Mouse (Mus musculus): ENCODE results near the gene Kcnc3. TPM values are rescaled to one million over a fixed set of nuclear protein-coding genes. Genes with fewer than 3 reads are reported as not detected.

The Kcnc3 gene
- polyA plus RNA-seq, 1 experiment from 2014 or later = 5.2 TPM

DNA sequence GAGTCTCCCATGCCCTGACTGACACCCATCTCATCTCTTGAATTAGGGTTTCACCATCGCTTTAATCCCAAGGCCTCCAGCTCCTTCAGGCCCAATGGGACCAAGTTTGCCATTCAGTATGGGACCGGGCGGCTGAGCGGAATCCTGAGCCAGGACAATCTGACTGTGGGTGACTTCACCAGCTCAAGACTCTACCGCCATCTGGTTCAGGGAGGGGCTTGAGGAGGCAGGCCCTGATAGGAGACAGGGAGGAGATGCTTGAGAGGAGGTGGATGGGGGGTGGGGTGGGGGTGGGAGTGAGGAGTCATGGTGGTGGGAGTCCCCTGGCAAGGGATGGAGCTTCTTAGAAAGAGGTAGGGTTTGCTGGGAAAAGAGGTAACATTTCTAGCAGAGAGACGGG lies 8.8 kb upstream of the Kcnc3 start:
- no peaks in the 10 kb centered on the region for H3K4me1 ChIP-seq (ENCODE audit: control insufficient read depth, insufficient read depth, low read length)
- no peaks in the 10 kb centered on the region for H3K27me3 ChIP-seq (ENCODE audit: control insufficient read depth, insufficient read depth, low read length)
- DNase-seq (no peak), ATAC-seq (ENCODE audit: low FRiP score, low TSS enrichment) (no peak)
- no peak overlapping the region for H3K4me3 ChIP-seq (replicated peaks; ENCODE audit: low read depth, low read length)
- H3K4me2 ChIP-seq (ENCODE audit: low read length) = no peak overlapping the region
- 80% methylated on average over 6 of the region's 6 CpGs for WGBS
- no peak overlapping the region for H3K9ac ChIP-seq (replicated peaks; ENCODE audit: low read length)
- no peaks in the 10 kb centered on the region for H3K36me3 ChIP-seq (ENCODE audit: control insufficient read depth, insufficient read depth, low read length)
- H3K27ac ChIP-seq (replicated peaks; ENCODE audit: low read depth, low read length) = no peak overlapping the region
- H3K9me3 ChIP-seq (ENCODE audit: control insufficient read depth, low read length) = no peaks in the 10 kb centered on the region

DNA sequence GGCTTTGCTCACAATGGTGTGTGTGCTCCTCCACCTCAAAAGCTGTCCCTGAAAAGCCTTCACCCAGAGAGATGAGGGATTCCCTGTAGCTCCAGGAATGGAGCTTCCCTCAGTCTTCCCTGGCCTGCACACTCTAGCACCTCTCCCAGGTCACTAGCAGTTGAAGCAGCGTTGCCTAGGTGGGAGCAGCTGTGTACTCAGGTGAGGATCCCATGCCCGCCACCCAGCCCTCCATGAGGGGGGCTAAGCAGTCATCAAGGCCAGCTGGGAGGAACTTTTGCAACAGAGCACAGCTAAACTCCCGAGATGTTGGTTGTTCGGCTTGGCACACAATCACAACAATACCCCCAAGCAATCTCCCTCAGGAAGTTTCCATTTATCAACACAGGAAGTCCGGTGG lies 7.8 kb upstream of the Kcnc3 start:
- 87% methylated on average over 5 of the region's 5 CpGs for WGBS
- DNase-seq = no peak
- no peaks in the 10 kb centered on the region for H3K9me3 ChIP-seq (ENCODE audit: control insufficient read depth, low read length)
- H3K4me2 ChIP-seq (ENCODE audit: low read length) = no peak overlapping the region
- H3K9ac ChIP-seq (replicated peaks; ENCODE audit: low read length) = no peak overlapping the region
- H3K27me3 ChIP-seq (ENCODE audit: control insufficient read depth, insufficient read depth, low read length) = peaks cover under 1% of the 10 kb centered on the region; the same call in 1 of the 2 replicates
- H3K4me1 ChIP-seq (ENCODE audit: control insufficient read depth, insufficient read depth, low read length) = peaks cover 6% of the 10 kb centered on the region; the same call in 1 of the 2 replicates
- ATAC-seq (ENCODE audit: low FRiP score, low TSS enrichment) = no peak
- no peak overlapping the region for H3K27ac ChIP-seq (replicated peaks; ENCODE audit: low read depth, low read length)
- no peak overlapping the region for H3K4me3 ChIP-seq (replicated peaks; ENCODE audit: low read depth, low read length)
- no peaks in the 10 kb centered on the region for H3K36me3 ChIP-seq (ENCODE audit: control insufficient read depth, insufficient read depth, low read length)

DNA sequence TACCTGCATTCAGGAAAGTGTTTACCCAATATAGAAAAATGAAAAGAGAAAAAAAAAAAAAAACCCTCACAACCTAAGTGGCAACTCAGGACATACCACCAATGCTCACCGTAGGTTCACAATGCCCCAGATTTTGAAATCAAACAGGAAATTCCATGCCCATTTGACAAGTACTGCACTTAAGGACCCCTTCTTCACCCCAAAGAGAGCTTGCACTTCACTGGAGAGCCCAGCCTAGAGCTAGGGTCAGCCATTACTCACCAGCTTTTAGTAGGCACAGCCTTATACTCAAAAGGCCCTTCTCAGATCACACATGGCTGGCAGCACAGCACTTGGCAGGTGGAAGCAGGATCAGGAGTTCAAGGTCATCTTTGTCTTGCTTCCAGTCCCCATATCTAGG lies 7.3 kb upstream of the Kcnc3 start:
- ATAC-seq (ENCODE audit: low FRiP score, low TSS enrichment) (no peak), DNase-seq (no peak)
- peaks cover 2% of the 10 kb centered on the region; the same call in 1 of the 2 replicates for H3K27me3 ChIP-seq (ENCODE audit: control insufficient read depth, insufficient read depth, low read length)
- H3K4me1 ChIP-seq (ENCODE audit: control insufficient read depth, insufficient read depth, low read length) = peaks cover 11% of the 10 kb centered on the region; the same call in 1 of the 2 replicates
- WGBS = 91% methylated on average over 1 of the region's 1 CpGs
- no peak overlapping the region for H3K27ac ChIP-seq (replicated peaks; ENCODE audit: low read depth, low read length)
- H3K36me3 ChIP-seq (ENCODE audit: control insufficient read depth, insufficient read depth, low read length) = no peaks in the 10 kb centered on the region
- H3K4me2 ChIP-seq (ENCODE audit: low read length) = no peak overlapping the region
- no peak overlapping the region for H3K9ac ChIP-seq (replicated peaks; ENCODE audit: low read length)
- H3K9me3 ChIP-seq (ENCODE audit: control insufficient read depth, low read length) = no peaks in the 10 kb centered on the region
- H3K4me3 ChIP-seq (replicated peaks; ENCODE audit: low read depth, low read length) = no peak overlapping the region

DNA sequence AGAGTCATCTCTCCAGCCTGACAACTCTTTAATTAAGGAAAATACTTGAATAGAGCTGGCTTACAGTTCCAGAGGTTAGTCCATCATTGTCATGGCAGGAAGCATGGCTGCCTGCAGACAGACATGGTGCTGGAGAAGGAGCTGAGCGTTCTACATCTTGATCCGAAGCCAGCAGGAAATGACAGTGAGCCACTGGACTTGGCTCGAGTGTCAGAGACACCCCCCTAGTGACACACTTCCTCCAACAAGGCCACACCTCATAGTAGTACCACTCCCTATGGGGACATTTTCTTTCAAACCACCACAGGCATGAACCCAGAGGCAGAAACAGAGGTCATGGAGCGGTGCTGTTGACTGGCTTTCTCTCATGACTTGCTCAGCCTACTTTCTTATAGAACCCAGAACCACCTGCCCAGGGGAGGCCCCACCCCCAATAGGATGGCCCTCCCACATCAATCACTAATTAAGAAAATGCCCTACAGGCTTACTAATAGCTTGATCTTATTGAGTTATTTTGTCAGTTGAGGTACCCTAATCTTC lies 6.1 kb upstream of the Kcnc3 start:
- WGBS = 83% methylated on average over 4 of the region's 4 CpGs
- Histone ChIP-seq H3K9ac (replicated peaks; ENCODE audit: low read length) (no peak overlapping the region), H3K36me3 (ENCODE audit: control insufficient read depth, insufficient read depth, low read length) (no peaks in the 10 kb centered on the region), H3K9me3 (ENCODE audit: control insufficient read depth, low read length) (no peaks in the 10 kb centered on the region), H3K4me3 (replicated peaks; ENCODE audit: low read depth, low read length) (no peak overlapping the region), H3K4me1 (ENCODE audit: control insufficient read depth, insufficient read depth, low read length) (peaks cover 18% of the 10 kb centered on the region; the same call in 1 of the 2 replicates), H3K27me3 (ENCODE audit: control insufficient read depth, insufficient read depth, low read length) (peaks cover 2% of the 10 kb centered on the region; the same call in 1 of the 2 replicates), H3K4me2 (ENCODE audit: low read length) (no peak overlapping the region), H3K27ac (replicated peaks; ENCODE audit: low read depth, low read length) (no peak overlapping the region)
- DNase-seq (no peak), ATAC-seq (ENCODE audit: low FRiP score, low TSS enrichment) (no peak)

DNA sequence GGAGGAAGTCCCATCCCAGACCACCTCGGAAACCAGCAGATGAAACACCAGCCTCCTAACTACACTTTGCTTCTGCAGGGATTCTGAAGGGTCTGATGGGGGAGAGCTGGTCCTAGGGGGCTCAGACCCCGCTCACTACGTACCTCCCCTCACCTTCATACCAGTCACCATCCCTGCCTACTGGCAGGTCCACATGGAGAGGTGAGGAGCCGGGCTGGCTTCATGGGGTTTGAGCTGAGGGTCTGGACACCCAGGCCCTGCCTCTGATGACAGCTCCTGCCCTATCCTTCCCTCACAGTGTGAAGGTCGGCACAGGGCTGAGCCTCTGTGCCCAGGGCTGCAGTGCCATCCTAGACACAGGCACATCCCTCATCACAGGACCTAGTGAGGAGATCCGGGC lies 5.5 kb upstream of the Kcnc3 start:
- H3K9ac ChIP-seq (replicated peaks; ENCODE audit: low read length) = no peak overlapping the region
- H3K4me2 ChIP-seq (ENCODE audit: low read length) = no peak overlapping the region
- WGBS = 92% methylated on average over 6 of the region's 6 CpGs
- H3K9me3 ChIP-seq (ENCODE audit: control insufficient read depth, low read length) = no peaks in the 10 kb centered on the region
- ATAC-seq (ENCODE audit: low FRiP score, low TSS enrichment) = no peak
- H3K4me1 ChIP-seq (ENCODE audit: control insufficient read depth, insufficient read depth, low read length) = peaks cover 24% of the 10 kb centered on the region
- H3K36me3 ChIP-seq (ENCODE audit: control insufficient read depth, insufficient read depth, low read length) = no peaks in the 10 kb centered on the region
- H3K27ac ChIP-seq (replicated peaks; ENCODE audit: low read depth, low read length) = no peak overlapping the region
- no peak overlapping the region for H3K4me3 ChIP-seq (replicated peaks; ENCODE audit: low read depth, low read length)
- peaks cover 2% of the 10 kb centered on the region; the same call in 1 of the 2 replicates for H3K27me3 ChIP-seq (ENCODE audit: control insufficient read depth, insufficient read depth, low read length)
- DNase-seq = no peak

DNA sequence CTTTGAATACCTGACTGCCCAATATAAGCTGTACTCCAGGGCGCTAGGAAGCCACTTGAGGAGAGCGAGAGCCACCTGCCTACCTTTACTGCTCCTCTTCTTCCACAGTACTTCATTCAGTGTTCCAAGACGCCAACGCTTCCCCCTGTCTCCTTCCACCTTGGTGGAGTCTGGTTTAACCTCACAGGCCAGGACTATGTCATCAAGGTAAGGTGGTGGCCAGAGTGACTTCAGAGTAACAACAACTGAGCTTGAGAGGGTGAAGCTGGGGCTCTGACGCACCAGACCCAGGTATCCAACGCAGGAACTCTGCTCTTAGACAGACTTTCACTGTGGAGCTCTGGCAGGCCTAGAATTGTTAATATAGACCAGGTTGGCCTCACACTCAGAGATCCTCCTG lies 4.9 kb upstream of the Kcnc3 start:
- Histone ChIP-seq H3K4me3 (replicated peaks; ENCODE audit: low read depth, low read length) (no peak overlapping the region), H3K4me1 (ENCODE audit: control insufficient read depth, insufficient read depth, low read length) (peaks cover 25% of the 10 kb centered on the region), H3K9ac (replicated peaks; ENCODE audit: low read length) (no peak overlapping the region), H3K27me3 (ENCODE audit: control insufficient read depth, insufficient read depth, low read length) (peaks cover 2% of the 10 kb centered on the region; the same call in 1 of the 2 replicates), H3K27ac (replicated peaks; ENCODE audit: low read depth, low read length) (no peak overlapping the region), H3K36me3 (ENCODE audit: control insufficient read depth, insufficient read depth, low read length) (no peaks in the 10 kb centered on the region), H3K4me2 (ENCODE audit: low read length) (no peak overlapping the region), H3K9me3 (ENCODE audit: control insufficient read depth, low read length) (no peaks in the 10 kb centered on the region)
- WGBS = 96% methylated on average over 6 of the region's 6 CpGs
- ATAC-seq (ENCODE audit: low FRiP score, low TSS enrichment) (no peak), DNase-seq (no peak)

DNA sequence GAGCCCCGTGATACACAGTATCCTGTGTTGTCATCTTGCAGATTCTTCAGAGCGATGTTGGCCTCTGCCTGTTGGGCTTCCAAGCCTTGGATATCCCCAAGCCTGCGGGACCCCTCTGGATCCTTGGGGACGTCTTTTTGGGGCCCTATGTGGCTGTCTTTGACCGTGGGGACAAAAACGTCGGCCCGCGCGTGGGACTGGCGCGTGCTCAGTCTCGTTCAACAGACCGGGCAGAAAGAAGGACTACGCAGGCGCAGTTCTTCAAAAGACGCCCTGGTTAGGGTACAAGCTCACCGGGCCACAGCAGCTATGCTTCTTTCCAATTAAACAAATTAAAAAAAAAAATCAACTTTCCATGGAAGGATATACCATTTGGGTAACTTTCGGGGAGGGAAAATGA lies 3.9 kb upstream of the Kcnc3 start:
- Histone ChIP-seq H3K4me3 (replicated peaks; ENCODE audit: low read depth, low read length) (peak overlapping the region; percentile 42), H3K9me3 (ENCODE audit: control insufficient read depth, low read length) (no peaks in the 10 kb centered on the region), H3K4me2 (ENCODE audit: low read length) (peak overlapping the region; percentile 96), H3K9ac (replicated peaks; ENCODE audit: low read length) (peak overlapping the region; percentile 57), H3K27ac (replicated peaks; ENCODE audit: low read depth, low read length) (peak overlapping the region; percentile 65), H3K27me3 (ENCODE audit: control insufficient read depth, insufficient read depth, low read length) (peaks cover 3% of the 10 kb centered on the region; the same call in 1 of the 2 replicates), H3K36me3 (ENCODE audit: control insufficient read depth, insufficient read depth, low read length) (no peaks in the 10 kb centered on the region), H3K4me1 (ENCODE audit: control insufficient read depth, insufficient read depth, low read length) (peaks cover 28% of the 10 kb centered on the region)
- 6% methylated on average over 19 of the region's 19 CpGs for WGBS
- ATAC-seq (ENCODE audit: low FRiP score, low TSS enrichment) (no peak), DNase-seq (peak; percentile 88)

DNA sequence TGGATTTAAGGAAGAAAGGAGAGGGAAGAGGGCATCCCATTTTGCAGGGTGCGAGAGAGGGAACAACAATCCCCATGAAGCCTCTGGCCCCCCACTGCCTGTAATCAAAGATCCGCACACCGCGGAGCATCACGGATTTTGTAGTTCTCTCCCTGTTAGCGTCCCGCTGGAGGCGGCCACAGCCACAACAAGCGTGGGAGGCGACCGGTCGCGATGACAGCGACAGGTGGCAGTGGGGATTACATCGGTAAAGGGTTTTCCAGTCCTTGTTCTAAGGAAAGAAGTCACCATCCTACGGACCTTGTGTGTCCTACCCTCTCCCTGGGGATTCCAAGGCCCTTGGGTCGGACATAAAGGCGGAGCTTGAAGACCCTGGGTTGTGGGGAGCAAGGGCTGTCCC lies 3.5 kb upstream of the Kcnc3 start:
- under 1% methylated on average over 18 of the region's 18 CpGs for WGBS
- H3K36me3 ChIP-seq (ENCODE audit: control insufficient read depth, insufficient read depth, low read length) = no peaks in the 10 kb centered on the region
- peaks cover 7% of the 10 kb centered on the region; the same call in 1 of the 2 replicates for H3K27me3 ChIP-seq (ENCODE audit: control insufficient read depth, insufficient read depth, low read length)
- H3K9me3 ChIP-seq (ENCODE audit: control insufficient read depth, low read length) = no peaks in the 10 kb centered on the region
- H3K4me1 ChIP-seq (ENCODE audit: control insufficient read depth, insufficient read depth, low read length) = peaks cover 32% of the 10 kb centered on the region
- H3K4me3 ChIP-seq (replicated peaks; ENCODE audit: low read depth, low read length) = peak overlapping the region; percentile 42
- ATAC-seq (ENCODE audit: low FRiP score, low TSS enrichment) (peak; percentile 35; the same call in 1 of the 2 replicates), DNase-seq (peak; percentile 93)
- H3K27ac ChIP-seq (replicated peaks; ENCODE audit: low read depth, low read length) = no peak overlapping the region
- H3K9ac ChIP-seq (replicated peaks; ENCODE audit: low read length) = peak overlapping the region; percentile 57
- H3K4me2 ChIP-seq (ENCODE audit: low read length) = peak overlapping the region; percentile 96

DNA sequence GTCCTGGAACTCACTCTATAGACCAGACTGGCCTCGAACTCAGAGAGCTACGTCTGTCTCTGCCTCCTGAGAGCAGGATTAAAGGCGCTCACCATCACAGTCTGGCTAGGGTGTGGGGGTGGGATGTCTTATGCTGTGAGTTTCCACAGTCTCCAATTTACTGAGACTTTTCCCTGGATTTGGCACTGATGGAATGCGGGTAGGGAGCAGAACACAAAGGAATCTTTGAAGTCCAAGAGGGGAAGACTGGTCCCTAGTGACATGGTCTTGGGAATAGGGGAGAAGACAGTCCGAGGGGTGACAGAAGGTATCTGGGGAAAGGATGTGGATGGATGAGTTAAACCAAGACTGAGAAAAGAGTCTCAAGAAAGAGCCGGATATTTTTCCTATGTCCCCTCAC lies 2.8 kb upstream of the Kcnc3 start:
- H3K27ac ChIP-seq (replicated peaks; ENCODE audit: low read depth, low read length) = no peak overlapping the region
- WGBS = 36% methylated on average over 6 of the region's 6 CpGs
- peaks cover 39% of the 10 kb centered on the region for H3K4me1 ChIP-seq (ENCODE audit: control insufficient read depth, insufficient read depth, low read length)
- H3K9ac ChIP-seq (replicated peaks; ENCODE audit: low read length) = no peak overlapping the region; the same call in 1 of the 2 replicates
- ATAC-seq (ENCODE audit: low FRiP score, low TSS enrichment) (no peak), DNase-seq (no peak)
- H3K27me3 ChIP-seq (ENCODE audit: control insufficient read depth, insufficient read depth, low read length) = peaks cover 14% of the 10 kb centered on the region
- peak overlapping the region; percentile 96 for H3K4me2 ChIP-seq (ENCODE audit: low read length)
- H3K9me3 ChIP-seq (ENCODE audit: control insufficient read depth, low read length) = no peaks in the 10 kb centered on the region
- H3K36me3 ChIP-seq (ENCODE audit: control insufficient read depth, insufficient read depth, low read length) = no peaks in the 10 kb centered on the region
- H3K4me3 ChIP-seq (replicated peaks; ENCODE audit: low read depth, low read length) = peak overlapping the region; percentile 42

Measured in midbrain, embryonic 14.5 days (tissue).